In genomic region chr3:49910922-49911321, GRCm38 (mm10) we compare ENCODE assay signal across 16 mouse cellular contexts.
"Had no signal": no experiment of that assay in that cellular context is flagged by ENCODE, and none has a peak within 500 bp of the region (broad histone marks: within the 10 kb centered on the region; RNA-seq: fewer than 3 reads in every experiment).

No protein-coding gene starts in this region.

- H3K4me2 ChIP-seq: limb, embryonic 13.5 days; neural tube, embryonic 15.5 days had no signal

- H3K4me3 ChIP-seq: limb, embryonic 13.5 days; midbrain, embryonic 10.5 days; myocyte; neural tube, embryonic 15.5 days had no signal

- H3K36me3 ChIP-seq: limb, embryonic 13.5 days; midbrain, embryonic 10.5 days; neural tube, embryonic 15.5 days had no signal

- H3K9ac ChIP-seq: limb, embryonic 13.5 days; liver, embryonic 14.5 days; neural tube, embryonic 15.5 days had no signal

- H3K27me3 ChIP-seq: limb, embryonic 13.5 days; neural tube, embryonic 15.5 days had no signal

- H3K27ac ChIP-seq: limb, embryonic 13.5 days; liver, embryonic 14.5 days; midbrain, embryonic 10.5 days; neural tube, embryonic 15.5 days had no signal

- ATAC-seq: intestine, embryonic 16.5 days had no signal

- DNase-seq: kidney, adult 8-10 months; kidney, postnatal 36 days; layer of hippocampus, adult 9-11 months; layer of hippocampus, postnatal 36 days; lung, adult 18-20 months; midbrain, embryonic 14.5 days; right cerebral cortex, postnatal 4 days; spleen, adult 18-20 months; thymus, adult 2 months; thymus, postnatal 36 days had no signal

- H3K9me3 ChIP-seq: limb, embryonic 13.5 days; midbrain, embryonic 10.5 days; neural tube, embryonic 15.5 days had no signal
